Mouse (Mus musculus): ENCODE measurements around the gene Limk2. TPM values are rescaled to one million over a fixed set of nuclear protein-coding genes. Genes with fewer than 3 reads are reported as not detected.

Gene Limk2
- total RNA-seq (2023) = 10 to 100 TPM; 91.0 to 96.6 TPM

GRCm38 (mm10) chr11:3408997-3409732, at the start of gene Limk2:
Gene Limk2 (minus strand): TSS chr11:3409189.

GRCm38 (mm10) chr11:3452167-3452639, 43.2 kb upstream of the Limk2 start, which contains the start of gene Rnf185:
Gene Rnf185 (minus strand): TSS chr11:3452363.

GRCm38 (mm10) chr11:3329891-3330451, 79.0 kb downstream of the Limk2 start, which contains the start of gene Pik3ip1:
Gene Pik3ip1 (plus strand): TSS chr11:3330401.

Other genes with a start within 250 kb of the Limk2 start
- gene Sfi1, start 215.7 kb downstream of the Limk2 start, total RNA-seq (2023) = 100 to 1,000 TPM; 273 to 305 TPM
- 100 to 1,000 TPM; 112 to 115 TPM for gene Eif4enif1, start 206.8 kb downstream of the Limk2 start, total RNA-seq (2023)
- 10 to 100 TPM; 67.9 to 78.4 TPM for gene Drg1, start 142.8 kb downstream of the Limk2 start, total RNA-seq (2023)
- 10 to 100 TPM; 82.9 to 86.4 TPM for gene Patz1, start 120.3 kb downstream of the Limk2 start, total RNA-seq (2023)
- 100 to 1,000 TPM; 130 to 202 TPM for gene Pik3ip1, start 78.8 kb downstream of the Limk2 start, total RNA-seq (2023)
- gene Rnf185, start 43.2 kb upstream of the Limk2 start, total RNA-seq (2023) = 10 to 100 TPM; 17.1 to 17.6 TPM
- gene Pla2g3, start 79.1 kb upstream of the Limk2 start, total RNA-seq (2023) = under 1 TPM in 1 of 2 experiments, not detected in 1; 0.21 TPM
- gene Inpp5j, start 95.6 kb upstream of the Limk2 start, total RNA-seq (2023) = not detected
- 1 to 10 TPM in 1 of 2 experiments, not detected in 1; 1.2 TPM for gene Selenom, start 105.5 kb upstream of the Limk2 start, total RNA-seq (2023)
- gene Smtn, start 131.4 kb upstream of the Limk2 start, total RNA-seq (2023) = 1 to 10 TPM; 3.0 to 4.7 TPM
- gene Morc2a, start 240.0 kb upstream of the Limk2 start, total RNA-seq (2023) = 10 to 100 TPM; 67.6 to 68.5 TPM

All from B cell, adult 67 days (primary cell).